Mouse (Mus musculus) embryo, embryonic 10.5 days (tissue): ENCODE data around the gene Map3k7.

ENCODE experiments used
- DNase-seq: peaks from one replicate; pipeline ENCODE4 v3.0.0-alpha.2; 2015; ENCODE audit warnings: low spot score

Gene Map3k7

DNA sequence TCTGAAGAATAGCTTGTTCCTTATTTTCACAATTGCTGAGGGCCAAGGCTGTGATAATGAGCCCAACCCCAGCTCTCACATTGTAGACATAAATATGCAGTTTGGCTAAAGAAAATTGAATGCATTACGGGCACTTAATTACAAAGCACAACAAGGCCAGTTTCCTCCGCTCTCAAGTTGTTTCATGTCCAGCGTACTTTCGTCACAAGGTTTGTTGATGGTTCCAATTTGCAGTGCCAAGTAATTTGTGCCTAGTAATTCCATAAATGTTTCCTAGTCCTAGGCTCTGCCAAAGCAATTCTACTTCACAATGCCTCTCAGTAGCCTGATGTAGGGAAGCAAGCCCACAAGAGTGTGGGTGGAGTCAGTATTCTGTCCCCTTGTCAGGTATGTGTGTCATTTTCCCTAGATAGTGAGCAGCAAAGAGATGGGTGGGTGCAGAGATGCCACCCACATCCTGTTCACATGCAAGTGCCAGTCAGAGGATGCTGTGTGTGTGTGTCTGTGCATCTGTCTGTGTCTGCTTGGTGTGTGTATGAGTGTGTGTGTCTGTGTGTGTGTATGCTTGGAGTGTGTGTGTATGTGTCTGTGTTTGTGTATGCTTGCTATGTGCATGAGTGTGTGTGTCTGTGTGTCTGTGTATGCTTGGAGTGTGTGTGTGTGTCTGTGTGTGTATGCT, 98.6 kb downstream of the Map3k7 start:
- DNase-seq: no peak

DNA sequence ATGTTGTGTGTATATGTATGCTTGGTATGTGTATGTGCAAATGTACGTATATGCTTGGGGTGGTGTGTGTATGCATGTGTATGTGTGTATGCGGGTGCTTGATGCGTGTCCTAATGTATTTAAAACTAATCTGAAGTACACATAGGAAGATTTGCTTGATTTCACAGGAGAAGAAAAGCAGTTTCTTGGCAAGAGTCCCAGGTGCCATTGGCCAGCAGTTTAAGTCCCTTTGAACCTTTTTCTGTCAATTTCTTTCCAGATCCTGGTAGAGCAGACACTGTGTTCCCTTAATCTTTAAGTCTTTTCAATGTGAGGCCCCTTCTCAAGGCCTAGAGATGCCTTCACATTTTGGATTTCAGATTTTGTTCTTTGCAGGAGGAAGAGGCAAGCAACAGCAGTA, 99.4 kb downstream of the Map3k7 start:
- DNase-seq: no peak
